Mouse (Mus musculus) layer of hippocampus, adult 8-10 months (tissue): ENCODE results near the gene Vps45. TPM values are rescaled to one million over a fixed set of nuclear protein-coding genes. Genes with fewer than 3 reads are reported as not detected.
"Not testable (repeated sequence)": the region's sequence is repeated elsewhere in the genome, so short reads cannot be mapped to it uniquely, and the experiment has no call there.

Experiments
- DNase-seq, 2 experiments: peaks; one replicate each; pipeline ENCODE4 v3.0.0; 2022; ENCODE audit warnings: low spot score in 2 of 2
- total RNA-seq, 4 experiments: library from RNA; stranded (reverse); gene quantifications; 2 replicates each; pipeline ENCODE4 v1.2.4; 2022

Gene Vps45
- total RNA-seq, 4 experiments from 2014 or later, result 42.9 to 55.4 (median 51.6) TPM

DNA sequence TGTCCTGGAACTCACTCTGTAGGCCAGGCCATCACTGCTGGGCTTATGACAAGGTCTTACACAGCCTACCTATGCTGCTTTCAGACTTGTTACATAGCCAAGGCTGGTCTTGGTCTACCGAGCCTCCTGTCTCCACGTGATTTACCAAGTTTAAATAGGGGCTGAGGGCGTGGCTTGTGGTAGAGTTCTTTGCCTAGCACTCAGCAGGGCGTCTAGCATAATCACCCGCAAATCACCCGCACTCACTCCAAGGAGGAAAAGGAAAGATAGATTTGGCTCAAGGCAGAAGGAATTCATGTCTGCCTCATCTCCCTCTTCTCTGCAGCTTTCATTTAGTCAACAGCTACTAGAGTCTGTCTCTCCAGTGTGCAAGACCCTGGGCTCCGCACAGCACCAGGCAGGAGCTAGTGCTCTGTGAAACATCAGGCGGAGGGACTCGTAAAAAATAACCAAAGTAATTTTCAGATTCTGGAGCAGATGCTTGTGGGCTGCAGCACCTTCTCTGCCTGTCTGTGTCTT is 61.0 kb downstream of the Vps45 start:
- DNase-seq, result no peak

DNA sequence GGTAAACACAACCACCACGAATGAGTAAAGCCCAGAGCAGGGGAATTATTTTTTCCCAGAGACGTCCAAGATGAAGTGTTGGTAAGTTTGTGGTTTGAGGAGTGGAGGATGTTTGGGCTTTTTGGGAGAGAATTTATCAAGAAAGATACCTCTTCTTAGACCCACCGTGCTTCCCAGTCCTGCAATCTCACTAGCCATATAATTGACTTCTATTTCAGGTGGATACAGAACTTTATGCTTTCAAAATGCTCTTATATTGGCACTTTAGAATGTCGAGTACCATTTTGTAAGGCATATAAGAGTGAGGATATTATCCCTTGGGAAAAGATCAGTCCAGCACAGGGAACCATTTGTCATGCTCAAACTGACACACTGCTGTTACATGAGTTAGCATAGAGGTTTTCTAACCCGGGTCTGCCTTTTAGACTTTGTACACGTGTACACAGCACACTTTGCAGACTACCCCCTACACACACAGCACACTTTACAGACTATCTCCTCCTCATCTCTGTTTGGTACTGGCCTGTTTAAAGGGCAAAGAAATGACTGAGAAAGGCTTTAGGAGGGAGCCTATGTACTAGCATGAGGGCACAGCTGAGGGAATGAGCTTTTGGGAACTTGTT is 61.7 kb downstream of the Vps45 start:
- DNase-seq, result no peak

DNA sequence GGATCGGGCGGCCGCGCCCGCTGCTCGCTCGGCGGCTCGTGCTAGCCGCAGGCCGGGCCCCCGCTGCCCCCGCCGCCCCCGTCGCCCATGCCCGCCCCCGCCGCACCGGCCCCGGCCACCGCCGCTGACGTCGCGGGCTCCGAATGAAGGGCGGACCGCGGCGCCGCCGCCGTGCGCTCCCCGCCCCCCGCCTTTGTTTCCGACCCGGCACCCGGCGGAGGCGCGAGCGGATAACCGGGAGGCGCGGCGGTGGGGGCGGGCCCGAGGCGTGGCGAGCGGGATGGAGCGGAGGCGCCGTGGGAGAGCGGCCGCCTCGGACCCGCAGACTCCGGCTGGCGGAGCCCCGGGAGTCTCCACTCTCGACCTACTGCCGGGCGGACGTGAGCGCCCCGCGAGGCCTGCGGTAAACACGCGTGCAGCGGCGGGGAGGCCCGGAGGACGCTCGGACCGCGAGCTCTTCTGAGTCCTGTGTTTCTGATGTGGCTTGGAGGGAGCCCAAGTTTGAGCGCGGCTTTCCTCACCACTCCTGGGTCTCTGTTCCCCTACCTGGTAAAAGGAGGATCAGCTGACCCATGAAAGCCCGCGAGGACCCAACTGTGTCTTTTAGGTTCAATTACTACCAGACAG is 62.4 kb downstream of the Vps45 start, which contains the start of gene Plekho1:
Plekho1 (minus strand) TSS at position 200 of the 627 bp plus-strand sequence.
- no peak for DNase-seq

DNA sequence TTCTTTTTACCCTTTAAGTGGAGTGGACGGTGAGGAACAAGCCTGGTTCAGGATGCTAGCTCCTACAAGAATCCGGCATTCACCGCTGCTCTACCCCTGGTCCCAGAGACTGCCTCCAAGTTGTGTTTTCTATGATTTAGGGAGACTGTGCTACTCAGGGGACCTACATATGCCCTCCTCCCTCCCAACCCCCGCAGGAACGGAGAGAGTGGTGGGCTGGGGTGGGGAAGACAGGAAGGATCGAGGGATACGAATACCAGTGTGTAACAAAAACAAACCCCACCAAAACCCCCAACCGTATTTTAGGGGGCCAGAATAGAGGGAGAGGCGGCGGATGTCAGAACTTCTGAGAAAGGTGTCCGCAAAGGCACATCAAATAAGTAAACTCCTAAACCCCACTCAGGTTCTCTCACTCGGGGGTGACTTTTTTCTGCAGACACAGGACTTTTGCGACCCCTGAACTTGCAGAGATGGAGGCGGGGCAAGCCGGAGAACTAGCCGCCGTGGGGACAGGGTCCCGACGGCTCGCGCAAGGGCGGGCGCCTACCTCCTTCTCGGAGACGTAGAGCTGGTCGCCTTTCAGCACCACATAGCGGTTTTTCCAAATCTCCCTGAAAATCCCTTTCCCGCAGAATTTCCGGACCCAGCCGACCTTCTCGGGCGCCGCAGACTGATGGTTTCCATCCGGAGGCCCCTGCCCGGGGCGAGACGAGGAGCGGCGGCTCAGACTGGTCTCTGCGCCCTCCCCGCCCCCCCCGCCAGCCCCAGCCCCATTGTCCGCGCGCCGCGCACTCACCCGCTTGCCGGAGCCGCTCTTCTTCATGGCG is 63.1 kb downstream of the Vps45 start:
- DNase-seq, result no peak

DNA sequence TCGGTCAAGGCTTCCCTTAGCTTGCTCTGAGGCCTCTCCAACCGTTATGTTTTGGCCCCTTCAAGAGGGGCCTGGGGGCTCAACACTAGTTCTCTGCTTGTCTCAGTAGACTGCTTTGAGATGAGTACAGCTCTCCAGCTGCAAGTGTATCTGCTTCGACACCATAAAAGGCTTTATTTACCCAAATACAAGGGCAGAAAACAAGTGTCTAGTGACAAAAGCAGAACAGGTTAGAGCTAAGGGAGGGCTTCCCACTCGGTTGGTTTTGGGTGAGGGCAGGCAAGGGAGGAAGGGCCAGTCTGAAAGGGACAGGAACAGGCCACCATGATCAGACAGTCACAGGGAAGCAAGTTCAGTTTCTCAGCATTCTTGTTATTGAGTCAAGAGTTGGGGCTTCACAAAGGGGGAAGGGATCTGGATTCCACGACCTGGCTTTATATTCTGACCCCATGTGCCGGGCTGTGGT is 63.9 kb downstream of the Vps45 start:
- no peak for DNase-seq

DNA sequence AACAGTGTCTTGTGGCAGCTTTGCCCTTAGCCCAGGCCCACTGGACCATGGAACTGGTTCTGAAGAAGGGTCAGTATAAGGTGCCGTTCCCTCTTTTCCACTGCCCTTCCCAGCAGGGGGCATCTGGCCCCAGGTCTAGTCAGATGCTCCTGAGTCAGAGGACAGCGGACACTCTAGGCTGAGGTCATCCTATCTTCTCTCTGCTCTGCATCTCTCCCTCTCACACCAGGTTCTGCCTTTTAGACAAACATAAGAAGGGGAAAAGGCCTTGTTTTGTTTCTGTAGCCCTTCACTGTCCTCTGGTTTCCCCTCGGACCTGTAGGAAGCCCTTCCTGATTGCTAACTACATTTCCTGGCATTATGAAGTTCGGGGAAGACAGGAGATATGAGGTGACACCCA is 64.4 kb downstream of the Vps45 start:
- no peak for DNase-seq

DNA sequence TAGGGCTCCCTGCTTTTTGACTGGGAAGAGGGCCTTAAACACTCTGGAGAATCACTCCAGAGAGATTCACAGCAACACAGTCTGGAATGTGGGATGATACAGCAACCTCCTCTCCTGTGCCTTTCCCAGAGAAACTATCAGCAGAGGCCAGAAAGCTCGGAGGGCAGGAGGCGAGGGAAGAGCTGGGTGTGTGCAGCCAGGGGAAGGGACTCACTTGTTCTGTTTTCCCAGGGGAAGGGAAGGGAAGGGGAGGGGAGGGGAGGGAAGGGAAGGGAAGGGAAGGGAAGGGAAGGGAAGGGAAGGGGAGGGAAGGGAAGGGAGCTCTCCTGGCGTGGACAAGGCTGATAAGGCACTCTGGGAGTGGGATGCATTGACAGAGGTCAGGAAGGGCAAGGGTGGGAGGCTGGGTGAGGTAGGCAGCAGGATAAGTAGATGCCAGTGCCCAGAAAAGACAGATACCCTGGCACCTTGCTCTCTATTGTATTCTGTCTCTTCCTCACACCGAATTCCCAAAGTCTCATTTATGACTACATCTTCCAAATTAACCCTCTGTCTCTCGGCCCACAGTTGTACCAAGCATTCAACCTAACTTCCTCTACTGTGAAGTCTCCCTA is 65.2 kb downstream of the Vps45 start:
- DNase-seq, result no peak

DNA sequence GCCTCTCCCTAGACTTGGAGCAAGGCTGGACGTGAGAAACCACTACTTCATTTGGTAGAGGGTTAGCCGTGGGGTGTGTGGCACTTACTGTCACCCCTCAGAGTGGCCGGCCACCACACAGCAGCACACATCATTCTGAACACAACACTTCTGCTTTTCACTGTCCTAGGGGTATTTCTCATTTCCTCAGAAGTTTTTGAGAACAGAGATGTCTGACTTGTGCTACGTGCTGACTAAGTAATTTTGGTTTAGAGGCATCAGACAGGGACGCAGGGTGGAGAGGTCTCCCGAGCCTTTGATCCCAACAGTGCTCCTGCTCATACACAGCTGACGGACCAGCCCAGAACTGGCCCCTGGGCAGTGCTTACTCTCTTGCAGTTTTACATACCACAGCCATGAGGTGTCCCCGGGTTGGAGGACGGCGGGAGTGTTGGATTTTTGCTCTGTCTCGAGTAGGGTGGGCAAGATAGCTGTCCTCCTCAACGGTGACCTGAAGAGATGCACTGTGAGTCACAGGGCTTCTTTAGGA is 67.8 kb downstream of the Vps45 start:
- DNase-seq, result no peak

DNA sequence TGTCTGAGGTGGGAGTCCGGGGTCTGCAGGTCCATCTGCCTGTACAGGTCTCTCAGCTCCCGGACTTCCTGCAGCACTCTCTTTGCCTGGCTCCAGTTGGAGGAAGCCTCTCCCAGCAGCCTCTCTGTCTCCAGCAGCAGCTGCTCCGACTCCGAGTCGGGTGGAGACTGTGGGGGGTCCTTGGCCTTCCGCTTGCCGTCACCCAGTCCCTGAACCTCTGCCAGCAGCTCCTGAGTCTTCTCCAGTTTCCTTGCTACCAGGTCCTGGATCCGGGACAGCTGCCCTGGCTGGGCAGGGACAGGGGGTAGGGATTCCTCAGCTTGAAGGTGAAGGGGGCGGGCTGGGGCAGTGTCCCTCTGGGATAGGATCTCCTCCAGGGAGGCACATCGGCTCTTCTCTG is 69.3 kb downstream of the Vps45 start:
- no peak for DNase-seq

DNA sequence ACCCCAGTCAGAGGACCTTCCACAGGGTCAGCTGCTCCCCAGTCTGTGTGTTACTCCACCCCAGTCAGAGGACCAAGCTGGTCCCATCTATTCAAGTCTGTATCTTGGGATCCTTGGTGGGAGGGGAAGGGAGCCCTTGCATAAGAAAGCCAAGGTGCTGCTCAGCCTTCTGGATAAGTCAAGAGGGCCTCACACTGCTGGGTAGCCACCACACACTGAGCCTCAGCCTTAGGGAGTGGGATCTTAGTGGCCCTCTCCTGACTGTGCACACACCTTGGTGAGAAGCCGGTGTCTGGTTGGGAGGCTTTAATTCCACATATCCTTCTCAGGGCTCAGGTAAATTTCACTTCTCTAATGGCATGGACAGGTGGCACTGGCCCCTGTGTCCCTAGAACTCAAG is 70.1 kb downstream of the Vps45 start:
- DNase-seq, result no peak

DNA sequence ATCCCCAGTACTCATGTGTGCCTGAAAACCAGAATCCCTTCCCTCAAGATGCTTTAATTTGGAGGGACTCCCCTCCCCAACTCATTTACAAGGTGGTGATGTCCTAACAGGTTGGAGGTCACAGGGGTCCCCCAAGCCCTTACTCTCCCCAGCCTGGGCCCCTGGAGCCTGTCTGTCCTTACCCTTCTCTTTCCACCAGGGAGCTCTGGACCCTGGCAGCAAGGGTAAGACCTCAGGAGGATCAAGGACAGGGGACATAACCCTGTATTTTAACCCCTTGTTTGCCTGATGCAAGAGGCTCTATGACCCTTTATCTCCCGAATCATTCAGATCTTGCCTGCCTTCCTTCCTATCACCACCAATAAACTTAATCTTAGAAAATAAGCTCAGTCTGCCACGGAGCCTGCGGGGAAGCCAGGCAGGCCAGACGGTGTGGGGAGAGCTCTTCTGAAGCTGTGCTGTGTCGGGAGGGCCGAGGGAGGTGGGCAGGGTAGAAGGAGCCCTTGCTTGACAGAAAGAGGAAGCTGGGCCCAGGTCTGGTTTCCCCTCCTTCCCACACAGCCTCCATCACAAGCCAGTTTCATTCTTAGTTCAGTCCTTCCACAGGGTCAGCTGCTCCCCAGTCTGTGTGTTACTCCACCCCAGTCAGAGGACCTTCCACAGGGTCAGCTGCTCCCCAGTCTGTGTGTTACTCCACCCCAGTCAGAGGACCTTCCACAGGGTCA is 70.7 kb downstream of the Vps45 start:
- no peak for DNase-seq

DNA sequence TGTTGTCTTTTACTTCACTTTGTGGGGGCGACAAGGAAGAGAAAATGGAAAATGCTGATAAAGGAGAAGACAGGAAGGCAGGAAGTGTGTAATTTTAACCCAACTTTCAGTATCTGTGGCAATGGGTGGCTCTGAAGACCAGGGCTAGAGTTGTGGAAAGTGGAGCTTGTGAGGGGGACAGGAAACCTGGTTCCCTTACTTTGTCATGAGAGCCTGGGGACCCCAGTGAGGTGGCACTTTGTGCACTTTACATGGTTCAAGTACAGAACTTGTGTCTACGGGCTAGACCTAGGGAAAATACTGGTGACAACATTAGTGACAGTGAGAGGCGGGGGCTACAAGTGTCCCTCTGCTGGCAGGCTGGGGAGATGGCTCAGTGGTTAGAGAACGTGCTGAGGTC is 71.3 kb downstream of the Vps45 start:
- DNase-seq, result no peak

DNA sequence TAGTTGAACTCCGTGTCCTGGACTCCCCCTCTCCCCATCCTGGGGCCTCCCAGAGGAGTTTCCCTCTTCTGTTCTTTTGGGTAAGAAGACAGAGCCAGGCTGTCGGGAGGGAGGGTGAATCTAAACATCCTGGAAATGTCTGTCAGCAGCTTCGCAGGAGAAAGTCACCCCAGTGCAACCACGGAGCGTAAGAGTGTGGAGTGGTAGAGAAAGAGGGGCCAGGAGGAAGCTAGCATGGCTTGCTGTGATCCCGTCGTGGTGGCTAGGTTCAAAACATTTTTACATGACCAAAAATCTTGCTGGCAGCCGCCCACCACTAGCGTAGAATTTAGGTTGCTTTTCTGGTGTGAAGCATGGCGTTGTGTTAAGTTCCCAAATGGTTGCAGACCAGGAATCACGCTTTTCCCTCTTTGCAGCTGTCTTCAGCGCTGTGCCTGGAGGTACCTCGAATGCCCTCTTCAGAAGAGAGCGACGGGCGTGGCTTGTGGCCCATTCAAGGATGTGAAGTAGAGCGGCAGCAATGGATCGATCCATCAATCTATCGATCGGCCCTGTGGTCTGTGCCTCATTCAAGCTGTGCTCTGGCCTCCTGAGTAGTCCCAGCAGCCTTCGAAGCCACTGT is 72.2 kb downstream of the Vps45 start:
- DNase-seq, result no peak

DNA sequence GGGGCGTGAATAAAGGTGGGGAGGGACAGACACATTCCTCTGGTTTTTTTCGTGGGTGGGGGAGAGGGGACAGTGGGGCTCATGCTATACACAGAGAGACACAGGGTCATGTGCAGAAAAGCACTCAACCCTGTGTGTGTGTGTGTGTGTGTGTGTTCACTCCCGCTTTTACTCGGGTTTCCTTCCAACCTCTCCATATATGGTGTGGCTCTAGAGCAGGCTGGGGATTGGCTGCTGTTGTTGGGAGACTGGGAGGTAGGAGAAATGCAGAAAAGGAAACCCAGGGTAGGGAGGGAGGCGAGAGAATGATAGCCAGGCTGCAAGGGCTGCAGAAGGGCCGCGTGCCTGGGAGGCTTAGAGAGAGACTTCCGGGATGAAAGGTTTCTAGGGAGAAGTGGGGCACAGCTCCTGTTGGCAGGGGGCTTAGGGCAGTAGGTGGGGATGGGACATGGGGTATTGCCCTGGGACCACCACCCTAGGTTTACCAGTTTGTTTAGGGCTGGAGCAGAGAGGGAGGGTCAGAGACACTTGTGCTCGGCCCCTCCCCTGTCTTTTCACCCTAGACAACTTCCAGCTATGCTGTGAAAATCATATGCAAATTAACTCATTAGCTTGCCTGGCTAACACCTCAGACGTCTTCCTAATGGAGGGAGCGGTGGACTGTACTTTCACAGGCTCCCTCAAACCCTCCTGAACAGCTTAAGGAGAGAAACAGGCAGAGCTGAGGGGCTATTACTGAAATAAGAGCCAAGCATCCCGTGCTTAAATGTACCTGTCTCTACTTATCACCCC is 72.9 kb downstream of the Vps45 start:
- no peak for DNase-seq

DNA sequence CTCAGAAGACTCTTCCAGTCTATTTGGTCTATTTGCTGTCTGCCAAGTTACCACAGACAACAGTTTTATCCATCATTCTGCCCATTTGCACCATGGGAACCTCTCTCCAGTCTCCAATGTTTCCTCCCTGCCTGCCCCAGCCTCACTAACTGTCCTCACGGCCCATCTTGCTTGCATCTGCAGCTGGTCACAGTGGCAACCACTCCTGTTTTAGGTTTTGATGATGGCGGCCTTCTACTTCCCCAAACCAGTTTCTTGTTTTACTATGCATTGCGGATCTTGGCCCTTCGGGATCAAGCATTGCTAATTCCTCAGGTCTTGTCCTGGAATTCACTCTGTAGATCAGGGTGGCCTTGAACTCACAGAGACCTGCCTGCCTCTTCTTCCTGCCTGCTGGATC is 76.1 kb downstream of the Vps45 start:
- DNase-seq, result no peak

DNA sequence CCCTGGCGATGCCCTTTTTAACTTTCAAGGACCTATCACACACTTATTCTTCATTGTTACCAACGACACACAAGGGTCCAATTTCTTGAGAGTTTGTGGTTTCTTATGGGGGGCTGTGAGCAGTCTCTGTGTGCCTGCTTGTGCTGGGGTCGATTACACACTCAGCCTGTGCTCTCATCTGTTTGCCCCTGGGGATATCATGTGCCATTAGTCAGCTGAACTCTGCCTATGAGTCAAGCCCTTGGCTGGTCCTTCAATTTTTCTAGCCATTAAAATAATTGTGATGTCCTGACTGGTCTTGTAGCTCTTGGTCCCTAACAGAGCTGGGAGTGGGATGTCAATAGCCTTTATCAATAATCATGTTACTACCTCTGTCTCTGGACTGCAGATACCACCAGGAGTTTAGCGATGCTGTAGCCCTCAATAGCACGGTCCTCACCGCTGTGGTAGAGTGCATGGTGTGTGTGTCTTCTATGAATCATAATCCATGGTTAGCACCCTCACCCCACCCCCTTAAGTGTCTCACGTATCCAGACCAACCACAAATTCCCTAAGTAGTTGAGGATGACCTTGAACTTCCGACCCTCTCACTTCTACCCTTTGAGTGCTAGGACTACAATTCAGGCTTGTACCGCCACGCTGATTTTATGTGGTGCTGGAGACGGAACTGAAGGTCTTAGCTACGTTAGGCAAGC is 77.8 kb downstream of the Vps45 start:
- DNase-seq, result no peak

DNA sequence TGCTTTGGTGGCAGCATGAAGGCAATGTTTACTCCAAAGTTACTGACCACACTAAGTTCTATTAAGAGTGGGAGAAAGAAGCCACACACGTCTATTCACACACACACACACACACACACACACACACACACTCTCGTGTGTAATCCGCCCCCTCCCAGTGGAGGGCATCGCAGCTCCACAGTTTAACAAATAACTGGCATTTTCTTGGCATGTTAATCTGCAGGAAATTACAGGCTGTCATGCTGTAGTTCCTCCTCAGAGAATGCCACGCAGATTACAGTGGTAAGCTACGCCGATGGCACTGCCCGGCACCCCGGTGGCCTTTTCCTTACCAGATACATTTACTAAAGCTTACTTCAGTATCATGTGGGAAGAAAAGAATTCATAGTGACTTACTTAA is 80.0 kb downstream of the Vps45 start:
- DNase-seq, result no peak

DNA sequence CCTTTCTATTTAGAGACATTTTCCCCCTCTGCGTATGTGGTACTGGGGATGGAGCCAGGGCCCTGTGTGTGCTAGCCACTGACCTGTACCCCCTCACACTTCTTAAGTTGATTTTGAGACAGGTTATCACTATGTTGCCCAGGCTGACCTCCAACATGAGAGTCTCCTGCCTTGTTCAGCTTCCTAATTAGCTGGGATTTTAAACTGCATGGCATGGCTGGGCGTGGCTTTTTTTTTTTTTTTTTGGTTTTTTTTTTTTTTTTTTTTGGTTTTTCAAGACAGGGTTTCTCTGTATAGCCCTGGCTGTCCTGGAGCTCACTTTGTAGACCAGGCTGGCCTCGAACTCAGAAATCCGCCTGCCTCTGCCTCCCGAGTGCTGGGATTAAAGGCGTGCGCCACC is 80.7 kb downstream of the Vps45 start:
- DNase-seq, result not testable (repeated sequence)

DNA sequence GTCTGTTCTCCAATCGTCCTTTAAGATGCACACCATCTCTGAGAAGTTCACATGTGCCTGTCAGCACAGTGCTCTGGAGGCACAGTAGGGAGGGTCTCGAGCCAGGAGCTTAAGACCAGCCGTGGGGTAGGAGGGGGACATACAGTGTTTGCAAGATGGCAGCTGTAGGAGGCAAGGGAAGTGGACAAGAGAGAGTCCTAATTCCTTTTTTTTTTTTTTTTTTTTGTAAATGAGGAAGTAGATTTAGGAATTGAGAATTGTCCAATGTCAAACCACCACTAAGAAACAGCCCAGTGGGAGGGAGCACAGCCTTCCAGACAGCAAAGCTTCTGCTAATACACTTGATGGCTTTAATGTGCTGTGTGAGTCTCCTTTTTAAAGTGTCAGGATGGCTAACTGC is 81.2 kb downstream of the Vps45 start:
- no peak for DNase-seq
